Mouse (Mus musculus) embryonic facial prominence, embryonic 13.5 days (tissue): ENCODE data around the gene Taar4. TPM values are rescaled to one million over a fixed set of nuclear protein-coding genes. Genes with fewer than 3 reads are reported as not detected.

Source experiments
- ATAC-seq: fragments of 200-750 bp; cut with Nextera tagmentation; 2 replicates; pipeline ENCODE4 v1.8.0; 2017; ENCODE audit warnings: low read depth; ENCODE audit not compliant: insufficient number of reproducible peaks, insufficient read depth, low FRiP score, low TSS enrichment
- H3K27ac ChIP-seq: fragments of 300-500 bp; sonication (generic); 2 replicates; pipeline ENCODE4 v1.5.1; 2015; ENCODE audit warnings: moderate library complexity, mild to moderate bottlenecking, inconsistent platforms
- H3K27me3 ChIP-seq: fragments of 300-500 bp; sonication (generic); 2 replicates; pipeline ENCODE4 v1.6.1; 2015; ENCODE audit warnings: mild to moderate bottlenecking, inconsistent platforms
- H3K36me3 ChIP-seq: fragments of 300-500 bp; sonication (generic); 2 replicates; pipeline ENCODE4 v1.6.1; 2015; ENCODE audit warnings: mild to moderate bottlenecking, inconsistent platforms
- H3K4me1 ChIP-seq: fragments of 300-500 bp; sonication (generic); 2 replicates; pipeline ENCODE4 v1.6.1; 2015; ENCODE audit warnings: inconsistent platforms
- H3K4me2 ChIP-seq: fragments of 300-500 bp; sonication (generic); 2 replicates; pipeline ENCODE4 v1.6.1; 2015; ENCODE audit warnings: moderate library complexity, mild to moderate bottlenecking, inconsistent platforms
- H3K4me3 ChIP-seq: fragments of 300-500 bp; sonication (generic); 2 replicates; pipeline ENCODE4 v1.5.1; 2015; ENCODE audit warnings: mild to moderate bottlenecking, inconsistent platforms
- H3K9ac ChIP-seq: fragments of 300-500 bp; sonication (generic); 2 replicates; pipeline ENCODE4 v1.6.1; 2015; ENCODE audit warnings: mild to moderate bottlenecking, inconsistent platforms
- H3K9me3 ChIP-seq: fragments of 300-500 bp; sonication (generic); 2 replicates; pipeline ENCODE4 v1.6.1; 2016; ENCODE audit warnings: inconsistent platforms
- WGBS: fragments of 180-500 bp; shearing (Covaris S2); methylation state at CpG from one replicate; pipeline ENCODE4 v1.1.7; 2015; ENCODE audit warnings: mixed read lengths; 5-methylcytosine and 5-hydroxymethylcytosine counted together
- polyA plus RNA-seq: library from polyadenylated mRNA; unstranded; fragments of >200 nt; fragmentation: Nextera tagmentation; extraction: Ambion mirVana; gene quantifications from 2 replicates; pipeline ENCODE4 v1.2.1, GENCODE M21; 2015

Gene Taar4
- polyA plus RNA-seq, 1 experiment from 2014 or later: not detected

GRCm38 (mm10) chr10:23964921-23965610 lies 4.8 kb downstream of the Taar4 start:
- Histone ChIP-seq H3K36me3 (no peaks in the 10 kb centered on the region), H3K4me3 (no peak overlapping the region), H3K4me1 (no peaks in the 10 kb centered on the region), H3K9me3 (no peaks in the 10 kb centered on the region), H3K27ac (no peak overlapping the region), H3K4me2 (no peak overlapping the region), H3K9ac (no peak overlapping the region), H3K27me3 (no peaks in the 10 kb centered on the region)
- ATAC-seq: no peak
- 89% methylated on average over 6 of the region's 6 CpGs for WGBS

DNA sequence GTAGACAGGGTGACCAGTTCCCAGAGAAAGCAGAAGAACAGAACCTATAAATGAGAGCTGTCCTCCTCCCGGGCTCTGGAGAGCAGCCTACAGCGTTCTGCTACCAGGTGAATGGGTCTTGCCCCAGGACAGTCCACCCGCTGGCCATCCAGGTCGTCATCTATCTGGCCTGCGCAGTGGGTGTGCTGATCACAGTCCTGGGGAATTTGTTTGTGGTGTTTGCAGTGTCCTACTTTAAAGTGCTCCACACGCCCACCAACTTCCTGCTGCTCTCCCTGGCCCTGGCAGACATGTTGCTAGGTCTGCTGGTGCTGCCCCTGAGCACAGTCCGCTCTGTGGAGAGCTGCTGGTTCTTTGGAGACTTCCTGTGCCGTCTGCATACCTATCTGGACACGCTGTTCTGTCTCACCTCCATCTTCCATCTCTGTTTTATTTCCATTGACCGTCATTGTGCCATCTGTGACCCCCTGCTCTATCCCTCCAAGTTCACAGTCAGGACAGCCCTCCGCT lies 10.4 kb downstream of the Taar4 start, which contains the start of gene Taar5:
Gene Taar5, plus strand, starts transcription at position 51 of the 510 bp plus-strand sequence.
- H3K27ac ChIP-seq: no peak within 1 kb of the TSS
- H3K4me3 ChIP-seq: no peak within 1 kb of the TSS
- H3K4me1 ChIP-seq: no peaks in the 10 kb centered on the region
- WGBS: 90% methylated on average over 11 of the region's 11 CpGs
- H3K36me3 ChIP-seq: no peaks in the 10 kb centered on the region
- H3K9ac ChIP-seq: no peak within 1 kb of the TSS
- no peaks in the 10 kb centered on the region for H3K27me3 ChIP-seq
- ATAC-seq: no peak
- no peaks in the 10 kb centered on the region for H3K9me3 ChIP-seq
- no peak within 1 kb of the TSS for H3K4me2 ChIP-seq

- no peak overlapping the region for H3K4me3 ChIP-seq
- H3K36me3 ChIP-seq: no peaks in the 10 kb centered on the region
- H3K27ac ChIP-seq: no peak overlapping the region
- no peaks in the 10 kb centered on the region for H3K9me3 ChIP-seq
- ATAC-seq: no peak
- no peaks in the 10 kb centered on the region for H3K4me1 ChIP-seq
- no peaks in the 10 kb centered on the region for H3K27me3 ChIP-seq
- no peak overlapping the region for H3K4me2 ChIP-seq
- WGBS: 81% methylated on average over 5 of the region's 5 CpGs
- H3K9ac ChIP-seq: no peak overlapping the region
Measured at GRCm38 (mm10) chr10:23971256-23971655, 11.0 kb downstream of the Taar4 start.

GRCm38 (mm10) chr10:23977958-23978357 lies 17.7 kb downstream of the Taar4 start:
- H3K27ac ChIP-seq: no peak overlapping the region
- no peak overlapping the region for H3K4me2 ChIP-seq
- ATAC-seq: no peak
- no peak overlapping the region for H3K9ac ChIP-seq
- H3K27me3 ChIP-seq: no peaks in the 10 kb centered on the region
- H3K4me3 ChIP-seq: no peak overlapping the region
- H3K36me3 ChIP-seq: no peaks in the 10 kb centered on the region
- no peaks in the 10 kb centered on the region for H3K9me3 ChIP-seq
- WGBS: 44% methylated on average over 4 of the region's 4 CpGs
- no peaks in the 10 kb centered on the region for H3K4me1 ChIP-seq

GRCm38 (mm10) chr10:23978901-23979705 lies 18.8 kb downstream of the Taar4 start:
- Histone ChIP-seq H3K4me1 (no peaks in the 10 kb centered on the region), H3K4me3 (no peak overlapping the region), H3K9me3 (no peaks in the 10 kb centered on the region), H3K4me2 (no peak overlapping the region), H3K27me3 (no peaks in the 10 kb centered on the region), H3K9ac (no peak overlapping the region), H3K27ac (no peak overlapping the region), H3K36me3 (no peaks in the 10 kb centered on the region)
- ATAC-seq: no peak
- WGBS: 39% methylated on average over 16 of the region's 16 CpGs

DNA sequence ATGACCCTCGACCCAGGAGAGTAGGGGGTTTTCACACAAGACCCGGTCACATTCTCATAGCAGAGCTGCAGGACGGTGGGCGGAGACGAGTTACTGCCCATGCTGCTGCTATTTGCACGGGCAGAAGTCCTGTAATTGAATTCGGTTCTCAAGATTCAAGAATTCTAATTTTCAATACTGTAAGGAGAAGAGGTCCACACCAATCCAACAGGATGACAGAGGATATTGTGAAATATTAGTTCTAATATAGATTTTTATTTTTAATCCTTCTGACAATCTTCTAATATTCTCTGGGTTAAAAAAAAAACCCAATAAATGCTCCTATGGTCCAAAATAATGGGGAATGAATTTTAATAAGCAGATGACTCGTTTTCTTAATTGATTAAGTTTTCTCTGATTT lies 25.3 kb downstream of the Taar4 start, which contains the start of gene Taar6:
Gene Taar6, minus strand, starts transcription at position 101 of the 400 bp plus-strand sequence.
- ATAC-seq: no peak
- H3K27ac ChIP-seq: no peak within 1 kb of the TSS
- H3K9me3 ChIP-seq: no peaks in the 10 kb centered on the region
- no peak within 1 kb of the TSS for H3K4me2 ChIP-seq
- no peaks in the 10 kb centered on the region for H3K4me1 ChIP-seq
- WGBS: 72% methylated on average over 8 of the region's 8 CpGs
- no peaks in the 10 kb centered on the region for H3K27me3 ChIP-seq
- no peak within 1 kb of the TSS for H3K4me3 ChIP-seq
- no peak within 1 kb of the TSS for H3K9ac ChIP-seq
- no peaks in the 10 kb centered on the region for H3K36me3 ChIP-seq

- H3K27ac ChIP-seq: no peak overlapping the region
- H3K4me3 ChIP-seq: no peak overlapping the region
- no peaks in the 10 kb centered on the region for H3K27me3 ChIP-seq
- no peak overlapping the region for H3K9ac ChIP-seq
- 77% methylated on average over 5 of the region's 5 CpGs for WGBS
- H3K4me2 ChIP-seq: no peak overlapping the region
- H3K4me1 ChIP-seq: no peaks in the 10 kb centered on the region
- H3K36me3 ChIP-seq: no peaks in the 10 kb centered on the region
- no peak for ATAC-seq
- H3K9me3 ChIP-seq: no peaks in the 10 kb centered on the region
Measured at GRCm38 (mm10) chr10:23986419-23986818, 26.1 kb downstream of the Taar4 start.

DNA sequence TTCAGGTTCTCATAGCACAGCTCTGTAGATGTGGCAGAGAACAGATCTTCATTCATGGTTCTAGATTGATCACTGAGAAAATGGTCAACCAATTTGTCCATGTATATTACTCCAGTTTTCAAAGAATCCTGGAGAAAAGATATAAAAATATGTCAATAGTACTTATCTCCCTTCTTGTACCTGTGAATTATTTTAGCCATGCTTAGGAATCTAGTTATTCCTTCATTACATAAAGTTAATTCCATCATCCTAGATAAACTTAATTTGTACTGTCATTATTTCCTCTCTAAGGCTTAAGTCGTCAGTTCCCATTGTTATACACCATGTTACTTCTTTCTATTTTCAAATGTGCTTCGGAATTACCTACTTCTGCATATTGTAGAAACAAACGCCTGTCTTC lies 33.1 kb downstream of the Taar4 start, which contains the start of gene Taar7a:
Gene Taar7a, minus strand, starts transcription at position 101 of the 400 bp plus-strand sequence.
- H3K36me3 ChIP-seq: no peaks in the 10 kb centered on the region
- no peak for ATAC-seq
- no peak within 1 kb of the TSS for H3K9ac ChIP-seq
- WGBS: 88% methylated on average over 3 of the region's 3 CpGs
- H3K4me2 ChIP-seq: no peak within 1 kb of the TSS
- H3K4me1 ChIP-seq: no peaks in the 10 kb centered on the region
- no peaks in the 10 kb centered on the region for H3K9me3 ChIP-seq
- no peaks in the 10 kb centered on the region for H3K27me3 ChIP-seq
- H3K4me3 ChIP-seq: no peak within 1 kb of the TSS
- no peak within 1 kb of the TSS for H3K27ac ChIP-seq

DNA sequence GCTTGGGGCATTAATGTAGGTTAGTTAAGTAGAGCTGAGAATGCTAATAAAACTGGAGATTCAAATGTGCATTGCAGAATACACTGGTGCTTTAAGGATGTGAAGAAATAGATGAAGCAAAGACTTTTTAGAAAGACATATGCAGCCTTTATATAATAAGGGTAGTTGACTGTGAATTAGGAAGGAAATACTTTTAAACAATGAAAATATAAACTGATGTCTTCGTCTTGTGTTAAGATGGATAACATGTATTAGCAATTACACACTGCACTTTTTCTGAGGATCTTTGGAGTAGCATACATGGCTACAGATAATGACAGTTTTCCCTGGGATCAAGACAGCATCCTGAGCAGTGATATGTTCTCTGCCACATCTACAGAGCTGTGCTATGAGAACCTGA lies 39.3 kb downstream of the Taar4 start, which contains the start of gene Taar7b:
Gene Taar7b, plus strand, starts transcription at position 301 of the 400 bp plus-strand sequence.
- 80% methylated on average over 1 of the region's 1 CpGs for WGBS
- ATAC-seq: no peak
- H3K4me2 ChIP-seq: no peak within 1 kb of the TSS
- H3K9me3 ChIP-seq: no peaks in the 10 kb centered on the region
- H3K4me3 ChIP-seq: no peak within 1 kb of the TSS
- no peak within 1 kb of the TSS for H3K27ac ChIP-seq
- no peaks in the 10 kb centered on the region for H3K36me3 ChIP-seq
- no peak within 1 kb of the TSS for H3K9ac ChIP-seq
- no peaks in the 10 kb centered on the region for H3K4me1 ChIP-seq
- H3K27me3 ChIP-seq: no peaks in the 10 kb centered on the region

GRCm38 (mm10) chr10:24006442-24006841 lies 46.1 kb downstream of the Taar4 start:
- no peak overlapping the region for H3K4me3 ChIP-seq
- no peaks in the 10 kb centered on the region for H3K9me3 ChIP-seq
- no peaks in the 10 kb centered on the region for H3K36me3 ChIP-seq
- no peaks in the 10 kb centered on the region for H3K27me3 ChIP-seq
- H3K27ac ChIP-seq: no peak overlapping the region
- WGBS: 72% methylated on average over 1 of the region's 1 CpGs
- H3K4me2 ChIP-seq: no peak overlapping the region
- ATAC-seq: no peak
- H3K9ac ChIP-seq: no peak overlapping the region
- no peaks in the 10 kb centered on the region for H3K4me1 ChIP-seq

GRCm38 (mm10) chr10:24007034-24007433 lies 46.7 kb downstream of the Taar4 start:
- H3K9me3 ChIP-seq: no peaks in the 10 kb centered on the region
- 60% methylated on average over 2 of the region's 2 CpGs for WGBS
- ATAC-seq: no peak
- H3K4me2 ChIP-seq: no peak overlapping the region
- H3K4me1 ChIP-seq: no peaks in the 10 kb centered on the region
- H3K27ac ChIP-seq: no peak overlapping the region
- H3K36me3 ChIP-seq: no peaks in the 10 kb centered on the region
- no peaks in the 10 kb centered on the region for H3K27me3 ChIP-seq
- H3K9ac ChIP-seq: no peak overlapping the region
- no peak overlapping the region for H3K4me3 ChIP-seq
